Mouse (Mus musculus) layer of hippocampus, postnatal 10 days (tissue): ENCODE results near the gene Coasy. TPM values are rescaled to one million over a fixed set of nuclear protein-coding genes. Genes with fewer than 3 reads are reported as not detected.

ENCODE experiments used
- DNase-seq, 2 experiments: peaks; one replicate each; pipeline ENCODE4 v3.0.0; 2021; ENCODE audit warnings: low spot score in 2 of 2
- total RNA-seq, 2 experiments: library from RNA; stranded (reverse); gene quantifications; 2 replicates each; pipeline ENCODE4 v1.2.3; 2021

The Coasy gene
- total RNA-seq, 2 experiments from 2014 or later: 32.9 to 37.7 TPM

GRCm38 (mm10) chr11:101130056-101130756 lies 47.8 kb downstream of the Coasy start:
- DNase-seq: no peak

- no peak for DNase-seq
Observed at GRCm38 (mm10) chr11:101131187-101131586, 48.8 kb downstream of the Coasy start.

GRCm38 (mm10) chr11:101131701-101132100 lies 49.3 kb downstream of the Coasy start:
- DNase-seq: peak; percentile 41 to 44

- no peak for DNase-seq
Observed at GRCm38 (mm10) chr11:101133037-101133436, 50.7 kb downstream of the Coasy start.

GRCm38 (mm10) chr11:101134217-101134865 lies 52.0 kb downstream of the Coasy start:
- peak; percentile 31 to 32 for DNase-seq

Other genes starting within 250 kb of the Coasy start
- gene Stat5b, start 231.8 kb upstream of the Coasy start, total RNA-seq: 10 to 100 TPM; 12.2 to 13.0 TPM
- 1 to 10 TPM; 2.4 to 3.9 TPM for gene Stat5a, start 223.2 kb upstream of the Coasy start, total RNA-seq
- 10 to 100 TPM; 35.9 to 39.0 TPM for gene Stat3, start 143.0 kb upstream of the Coasy start, total RNA-seq
- gene Cavin1, start 111.7 kb upstream of the Coasy start, total RNA-seq: 10 to 100 TPM; 20.5 to 20.6 TPM
- gene Atp6v0a1, start 73.1 kb upstream of the Coasy start, total RNA-seq: 100 to 1,000 TPM; 424 to 431 TPM
- 1 to 10 TPM; 8.6 to 9.9 TPM for gene Naglu, start 12.6 kb upstream of the Coasy start, total RNA-seq
- gene Hsd17b1, start 4.2 kb upstream of the Coasy start, total RNA-seq: under 1 TPM; 0.33 to 0.37 TPM
- 10 to 100 TPM; 39.2 to 50.3 TPM for gene Mlx, start 4.7 kb downstream of the Coasy start, total RNA-seq
- 1 to 10 TPM; 5.8 to 7.0 TPM for gene Psmc3ip, start 12.9 kb downstream of the Coasy start, total RNA-seq
- 10 to 100 TPM; 51.5 to 58.8 TPM for gene Retreg3, start 37.3 kb downstream of the Coasy start, total RNA-seq
- 10 to 100 TPM; 43.1 to 47.3 TPM for gene Tubg1, start 37.4 kb downstream of the Coasy start, total RNA-seq
- gene Tubg2, start 73.3 kb downstream of the Coasy start, total RNA-seq: 10 to 100 TPM; 31.7 to 41.4 TPM
- 10 to 100 TPM; 59.0 to 61.4 TPM for gene Cntnap1, start 88.0 kb downstream of the Coasy start, total RNA-seq
- gene Plekhh3, start 88.8 kb downstream of the Coasy start, total RNA-seq: 10 to 100 TPM; 13.2 to 13.4 TPM
- not detected for gene Ccr10, start 92.9 kb downstream of the Coasy start, total RNA-seq
- gene Ezh1, start 143.9 kb downstream of the Coasy start, total RNA-seq: 10 to 100 TPM; 27.9 to 30.9 TPM
- gene Ramp2, start 163.5 kb downstream of the Coasy start, total RNA-seq: 10 to 100 TPM; 69.6 to 70.0 TPM
- 10 to 100 TPM; 78.4 to 81.9 TPM for gene Vps25, start 171.1 kb downstream of the Coasy start, total RNA-seq
- gene Wnk4, start 178.0 kb downstream of the Coasy start, total RNA-seq: 1 to 10 TPM; 3.4 to 4.5 TPM
- gene Cntd1, start 196.4 kb downstream of the Coasy start, total RNA-seq: under 1 TPM; 0.37 to 0.56 TPM
- gene Coa3, start 196.5 kb downstream of the Coasy start, total RNA-seq: 10 to 100 TPM; 92.7 to 93.1 TPM
- 100 to 1,000 TPM; 173 to 195 TPM for gene Becn1, start 219.7 kb downstream of the Coasy start, total RNA-seq
- 100 to 1,000 TPM in 1 of 2 experiments, 10 to 100 TPM in 1; 96.6 to 106 TPM for gene Psme3, start 233.6 kb downstream of the Coasy start, total RNA-seq
- gene Aoc2, start 242.5 kb downstream of the Coasy start, total RNA-seq: 1 to 10 TPM; 4.8 TPM
- 1 to 10 TPM; 1.7 to 1.8 TPM for gene Aoc3, start 248.0 kb downstream of the Coasy start, total RNA-seq